Mouse (Mus musculus) olfactory bulb, adult 2 months (tissue): ENCODE data around the gene Tjp1. TPM values are rescaled to one million over a fixed set of nuclear protein-coding genes. Genes with fewer than 3 reads are reported as not detected.
A peak's percentile ranks its signal among the peaks of the same experiment; 100 is the strongest.

ENCODE experiments used
- H3K27ac ChIP-seq: fragments of 200-500 bp; 2 replicates; pipeline ENCODE4 v1.5.1; 2012; ENCODE audit warnings: low read depth, low read length; ENCODE audit not compliant: insufficient read depth
- H3K4me1 ChIP-seq: fragments of 200-500 bp; 2 replicates; pipeline ENCODE4 v1.6.1; 2012; ENCODE audit warnings: low read length; ENCODE audit not compliant: control insufficient read depth, insufficient read depth
- H3K4me3 ChIP-seq: fragments of 200-500 bp; 2 replicates; pipeline ENCODE4 v1.5.1; 2012; ENCODE audit warnings: mild to moderate bottlenecking, low read depth, low read length, moderate library complexity; ENCODE audit not compliant: insufficient read depth
- CTCF ChIP-seq: fragments of 200-500 bp; IDR thresholded peaks from 2 replicates; pipeline ENCODE4 v1.5.1; 2012; ENCODE audit warnings: low read depth, mild to moderate bottlenecking, low read length, moderate library complexity; ENCODE audit not compliant: insufficient read depth
- POLR2A ChIP-seq: fragments of 200-500 bp; IDR thresholded peaks from 2 replicates; pipeline ENCODE4 v1.6.1; 2012; ENCODE audit warnings: mild to moderate bottlenecking, low read depth, low read length, moderate library complexity; ENCODE audit not compliant: insufficient read depth
- WGBS: fragments of 180-500 bp; shearing (Covaris S2); methylation state at CpG from one replicate; pipeline ENCODE4 v1.1.7; 2018; 5-methylcytosine and 5-hydroxymethylcytosine counted together
- polyA plus RNA-seq: library from polyadenylated mRNA; stranded (reverse); fragments of >200 nt; gene quantifications from 2 replicates; pipeline ENCODE4 v1.2.4, GENCODE M21; 2012; ENCODE audit warnings: low replicate concordance; ENCODE audit not compliant: missing spikeins, insufficient read depth, insufficient read length

The Tjp1 gene
- not detected in 2 replicates for polyA plus RNA-seq

DNA sequence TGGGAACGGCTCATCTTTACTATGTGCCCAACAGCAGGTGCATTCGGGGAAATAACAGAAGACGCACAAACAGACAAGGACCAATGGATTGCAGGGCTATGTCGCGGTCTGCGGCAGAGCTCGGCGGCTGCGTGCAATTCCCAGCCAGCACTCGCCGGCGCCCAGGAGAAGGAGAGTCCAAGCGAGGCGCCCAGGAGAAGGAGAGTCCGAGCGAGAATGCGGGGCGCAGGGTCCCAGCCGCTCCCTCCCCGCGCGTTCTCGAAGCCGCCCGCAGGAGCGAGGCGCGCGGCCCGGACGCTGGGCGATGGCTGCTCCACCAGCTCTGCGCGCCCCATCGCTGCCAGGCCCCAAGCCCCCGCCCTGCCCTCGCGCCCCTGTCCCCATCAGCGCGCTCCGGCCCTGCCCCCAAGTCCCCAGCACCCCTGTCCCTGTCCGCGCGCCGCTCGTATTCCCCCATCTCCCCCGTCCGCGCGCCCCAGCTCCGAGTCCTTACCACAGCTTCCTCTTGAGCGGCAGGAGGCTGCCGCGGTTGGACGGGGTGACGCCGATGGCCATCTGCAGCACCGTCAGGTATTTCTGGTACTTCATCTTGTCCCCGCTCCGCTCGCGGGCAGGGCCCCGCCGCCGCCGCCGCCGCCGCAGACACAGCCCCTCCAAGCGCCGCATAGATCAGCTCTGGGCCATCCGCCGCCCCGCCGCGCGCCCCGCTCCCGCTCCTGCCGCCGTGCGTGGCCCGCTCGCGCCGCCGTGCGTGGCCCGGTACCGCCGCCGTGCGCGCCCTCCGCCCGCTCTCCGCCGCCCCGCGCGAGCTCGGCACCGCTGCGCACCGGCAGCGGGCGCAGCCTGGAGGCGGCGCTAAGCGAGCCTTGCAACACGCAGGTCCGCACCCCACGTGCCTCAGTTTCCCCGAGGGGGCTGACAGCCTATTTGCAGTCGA lies at the start of gene Tjp1:
TSS of gene Tjp1 (minus strand) at position 711 of the 937 bp plus-strand sequence.
- TF ChIP-seq CTCF: no peak
- no peak for TF ChIP-seq POLR2A
- WGBS: 3% methylated on average over 112 of the region's 115 CpGs
- Histone ChIP-seq H3K4me3 (peak within 1 kb of the TSS; percentile 87), H3K27ac (0 out of 2 replicates have a peak within 1 kb of the TSS, but pooled peaks have one; percentile 16), H3K4me1 (peaks cover 5% of the 10 kb centered on the region; the same call in 1 of the 2 replicates)

DNA sequence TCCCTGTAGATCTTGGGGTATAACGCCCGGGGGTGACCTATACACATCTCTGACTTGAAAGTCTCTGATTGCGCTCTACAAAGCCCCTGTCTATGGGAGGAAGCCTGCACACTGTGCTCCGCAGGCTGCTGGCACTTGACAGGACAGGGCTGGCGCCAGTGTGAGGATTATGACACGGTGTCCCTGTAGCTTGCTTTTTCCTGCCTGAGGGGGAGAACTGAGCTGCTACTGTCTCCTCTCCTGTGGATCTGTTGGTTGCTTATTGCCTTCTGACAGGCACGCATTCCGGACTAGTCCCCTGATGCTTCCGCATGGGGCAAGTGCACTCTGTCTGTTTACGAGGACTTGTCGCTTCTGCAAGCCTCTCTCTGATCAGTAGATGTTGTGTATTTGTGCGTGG lies 49.5 kb upstream of the Tjp1 start:
- TF ChIP-seq CTCF (no peak), POLR2A (no peak)
- 0 out of 2 replicates have a peak overlapping the region, but pooled peaks have one; percentile 23 for H3K27ac ChIP-seq
- 33% methylated on average over 12 of the region's 12 CpGs for WGBS
- H3K4me3 ChIP-seq: no peak overlapping the region
- H3K4me1 ChIP-seq: peaks cover 11% of the 10 kb centered on the region

DNA sequence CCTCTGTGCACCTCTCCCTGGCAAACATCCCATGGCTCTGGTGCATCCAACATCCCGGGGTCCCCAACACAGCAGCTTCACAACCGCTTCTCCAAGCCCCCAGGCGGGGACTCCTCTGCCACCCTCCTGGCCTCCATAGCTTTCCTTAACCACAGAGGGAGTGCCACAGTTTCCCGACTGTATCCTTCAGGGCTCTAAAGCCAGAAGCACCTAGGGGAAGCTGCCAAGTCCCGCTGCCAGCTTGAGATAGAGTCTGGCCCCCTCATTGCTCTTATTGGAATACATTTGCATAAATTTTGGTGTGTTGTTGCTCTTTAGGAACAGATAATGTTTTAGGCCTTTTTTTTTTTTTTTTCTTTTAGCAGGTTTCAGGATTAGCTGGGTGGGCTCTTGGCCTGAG lies 45.1 kb upstream of the Tjp1 start:
- Histone ChIP-seq H3K4me3 (no peak overlapping the region), H3K4me1 (peaks cover 6% of the 10 kb centered on the region), H3K27ac (no peak overlapping the region)
- WGBS: 56% methylated on average over 5 of the region's 5 CpGs
- no peak for TF ChIP-seq CTCF
- TF ChIP-seq POLR2A: no peak

DNA sequence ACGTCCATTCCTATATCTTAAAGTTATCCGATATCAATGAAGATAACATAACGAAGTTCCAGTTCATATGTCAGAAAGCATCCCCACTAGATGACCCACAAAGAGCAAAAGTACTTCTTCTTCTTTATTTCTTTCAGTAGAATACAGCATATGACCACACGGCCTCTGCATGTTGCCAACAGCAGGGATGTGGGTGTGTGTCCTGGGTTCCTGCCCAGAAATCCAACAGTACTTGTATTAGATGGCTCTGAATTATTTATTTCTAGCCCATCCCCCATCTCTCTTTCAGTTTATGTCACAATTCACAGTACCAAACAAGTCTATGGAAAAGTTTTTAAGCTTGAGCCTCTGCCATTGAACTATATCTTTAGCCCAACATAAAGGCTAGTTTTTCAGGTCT lies 43.1 kb upstream of the Tjp1 start:
- H3K4me1 ChIP-seq: peaks cover 3% of the 10 kb centered on the region
- 77% methylated on average over 4 of the region's 4 CpGs for WGBS
- no peak overlapping the region for H3K4me3 ChIP-seq
- H3K27ac ChIP-seq: no peak overlapping the region
- no peak for TF ChIP-seq POLR2A
- no peak for TF ChIP-seq CTCF

DNA sequence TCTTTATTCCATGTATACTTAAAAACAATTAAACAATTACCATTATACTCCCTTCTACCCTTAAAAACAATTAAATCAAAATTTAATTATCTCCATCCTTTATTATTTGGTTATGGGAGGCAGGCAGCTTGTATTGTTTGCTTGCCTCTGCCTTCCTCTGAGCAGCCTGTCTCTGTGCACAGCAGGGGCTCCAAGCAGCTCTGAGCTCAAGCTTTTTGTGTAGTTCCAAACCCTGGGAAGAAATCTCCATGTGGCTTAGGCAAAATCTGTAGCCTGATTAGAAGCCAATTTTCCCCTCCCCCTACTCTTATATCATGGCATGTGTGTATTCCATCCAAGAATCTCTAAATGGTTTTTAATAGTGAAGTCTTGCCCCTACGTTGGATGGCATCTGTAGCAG lies 28.4 kb upstream of the Tjp1 start:
- Histone ChIP-seq H3K4me1 (no peaks in the 10 kb centered on the region), H3K27ac (no peak overlapping the region), H3K4me3 (no peak overlapping the region)
- no peak for TF ChIP-seq CTCF
- no peak for TF ChIP-seq POLR2A
- WGBS: 51% methylated on average over 1 of the region's 1 CpGs

DNA sequence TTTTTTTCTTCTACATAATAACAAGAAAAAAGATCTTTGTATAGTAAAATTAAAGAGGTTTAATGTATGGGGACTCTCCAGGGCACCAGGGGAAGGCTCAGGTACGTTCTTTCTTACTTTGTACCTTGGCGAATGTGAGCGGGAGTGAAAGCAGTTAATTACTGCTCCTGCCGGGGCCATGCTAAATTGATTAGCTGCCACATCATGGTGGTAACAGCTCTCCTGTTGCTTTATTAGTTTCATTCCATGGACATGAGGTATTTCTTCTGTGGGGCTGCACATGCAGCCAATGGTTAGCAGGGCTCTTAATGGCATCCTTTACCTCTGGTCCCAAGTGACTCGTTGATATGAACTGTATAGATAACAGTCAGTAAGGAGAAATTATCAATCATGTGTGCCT lies 18.2 kb upstream of the Tjp1 start:
- Histone ChIP-seq H3K27ac (no peak overlapping the region), H3K4me1 (no peaks in the 10 kb centered on the region), H3K4me3 (no peak overlapping the region)
- no peak for TF ChIP-seq POLR2A
- TF ChIP-seq CTCF: no peak
- WGBS: 57% methylated on average over 5 of the region's 5 CpGs

DNA sequence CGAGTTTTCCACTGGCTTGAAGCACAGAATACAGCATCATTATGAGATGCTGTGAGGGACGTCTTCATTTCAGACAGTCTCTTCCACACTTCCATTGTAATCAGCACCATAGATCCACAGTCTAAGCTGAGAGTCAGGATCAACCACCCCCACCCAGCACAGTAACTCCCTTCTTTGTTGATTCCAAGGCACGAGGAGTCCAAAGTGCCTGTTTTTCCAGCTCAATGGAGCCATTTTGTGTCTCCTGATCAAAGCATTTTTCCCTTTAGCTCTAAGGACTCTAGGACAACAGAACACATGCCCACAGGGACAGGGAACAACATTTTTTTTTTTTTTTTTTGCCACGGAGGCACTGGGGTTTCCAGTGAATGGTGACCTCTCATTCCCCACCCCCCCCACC lies 5.1 kb upstream of the Tjp1 start:
- Histone ChIP-seq H3K27ac (no peak overlapping the region; the same call in 1 of the 2 replicates), H3K4me3 (no peak overlapping the region), H3K4me1 (no peaks in the 10 kb centered on the region)
- WGBS: 22% methylated on average over 4 of the region's 4 CpGs
- TF ChIP-seq CTCF: no peak
- no peak for TF ChIP-seq POLR2A

DNA sequence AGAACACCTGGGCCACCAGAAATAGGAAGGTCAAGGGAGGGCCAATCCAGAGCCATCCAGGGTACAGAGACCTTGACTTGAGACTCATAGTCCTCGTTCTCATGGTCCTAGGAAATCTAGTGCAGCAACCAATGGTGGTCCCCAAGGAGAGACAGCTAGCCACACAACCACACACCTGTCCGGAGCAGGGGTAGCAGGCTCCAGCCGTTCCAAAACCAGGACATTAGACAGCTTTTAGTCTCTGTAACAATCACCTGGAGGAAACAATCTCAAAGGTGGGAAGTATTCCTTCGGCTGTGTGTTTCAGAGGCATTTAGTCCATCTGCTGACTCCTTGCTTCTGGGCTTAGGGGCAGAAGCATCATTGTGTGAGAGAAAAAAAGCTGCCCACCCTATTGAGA lies 4.5 kb downstream of the Tjp1 start:
- WGBS: 92% methylated on average over 4 of the region's 4 CpGs
- Histone ChIP-seq H3K4me1 (peaks cover 5% of the 10 kb centered on the region; the same call in 1 of the 2 replicates), H3K27ac (no peak overlapping the region), H3K4me3 (no peak overlapping the region)
- TF ChIP-seq CTCF: no peak
- no peak for TF ChIP-seq POLR2A

DNA sequence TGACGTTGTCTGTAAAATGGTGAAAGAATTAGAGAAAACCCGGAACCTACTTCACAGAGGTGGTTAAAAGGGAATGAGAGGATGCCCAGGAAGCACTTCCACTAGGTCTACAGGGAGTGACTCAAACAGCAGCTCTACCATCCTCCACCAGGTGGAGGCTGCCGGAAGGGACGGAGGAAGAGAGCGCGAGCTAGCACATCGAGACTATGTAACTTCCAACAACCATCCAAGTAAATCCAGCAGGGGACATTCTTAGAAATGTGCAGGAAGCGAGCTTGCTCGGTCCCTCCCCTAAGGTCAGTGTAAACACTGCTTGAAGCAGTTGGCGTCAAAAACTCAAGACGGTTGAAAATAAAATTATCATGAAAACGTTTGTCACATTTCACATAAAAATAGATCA lies 5.1 kb downstream of the Tjp1 start:
- H3K27ac ChIP-seq: no peak overlapping the region
- peaks cover 5% of the 10 kb centered on the region; the same call in 1 of the 2 replicates for H3K4me1 ChIP-seq
- 78% methylated on average over 12 of the region's 12 CpGs for WGBS
- no peak for TF ChIP-seq POLR2A
- no peak for TF ChIP-seq CTCF
- H3K4me3 ChIP-seq: no peak overlapping the region
